Mouse (Mus musculus): ENCODE results near the gene Shd. TPM values are rescaled to one million over a fixed set of nuclear protein-coding genes. Genes with fewer than 3 reads are reported as not detected.
"Not testable (repeated sequence)": the region's sequence is repeated elsewhere in the genome, so short reads cannot be mapped to it uniquely, and the experiment has no call there.

Gene Shd
- under 1 TPM in 2 of 4 experiments, not detected in 2; 0.31 TPM for total RNA-seq (2022)

DNA sequence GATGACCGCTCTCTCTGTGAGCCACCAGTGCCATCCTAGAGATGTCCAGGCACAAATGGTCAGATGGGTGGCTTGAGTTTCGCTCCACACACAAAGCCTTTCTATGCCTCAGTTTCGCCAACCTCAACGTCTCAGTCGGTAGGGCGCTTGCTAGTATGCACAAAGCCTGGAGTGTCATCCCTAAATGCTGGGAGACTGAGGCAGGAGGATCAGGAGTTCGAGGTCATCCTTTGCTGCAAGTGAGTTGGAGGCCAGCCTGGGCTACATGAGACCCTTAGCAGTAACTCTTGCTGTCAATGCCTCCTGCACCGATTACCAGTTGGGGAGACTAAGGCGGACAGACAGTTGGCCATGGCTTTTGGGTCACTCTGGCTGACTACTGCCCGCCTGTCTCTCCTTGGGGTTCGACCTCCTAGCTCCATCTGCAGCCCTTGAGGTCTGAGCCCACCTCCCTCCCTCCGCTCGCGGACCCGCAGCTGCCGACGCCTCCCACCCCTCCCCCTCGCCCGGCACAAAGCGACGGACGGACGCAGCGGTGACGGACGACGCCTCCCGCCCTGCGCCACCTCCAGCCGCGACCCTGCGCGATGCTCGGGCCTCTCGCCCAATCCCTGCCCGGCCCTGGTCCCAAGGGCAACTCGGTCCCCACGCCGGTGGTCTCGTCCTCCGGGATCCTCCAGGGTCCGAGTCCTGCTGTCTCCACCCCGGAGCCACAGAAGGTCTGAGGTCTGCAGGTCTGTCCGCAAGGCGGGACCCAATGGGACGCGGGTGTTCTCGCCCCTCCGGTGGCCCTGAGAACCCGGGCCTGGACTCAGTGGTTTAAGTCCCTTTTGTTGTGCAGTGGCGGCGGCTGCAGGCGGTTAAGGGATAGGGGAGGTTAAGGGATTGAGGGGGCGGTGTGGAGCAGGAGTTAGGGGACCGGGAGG, at the start of gene Shd:
Gene Shd (plus strand): TSS at position 502 of the 926 bp plus-strand sequence.
- DNase-seq (ENCODE audit: low spot score in 2 of 2) = no peak

DNA sequence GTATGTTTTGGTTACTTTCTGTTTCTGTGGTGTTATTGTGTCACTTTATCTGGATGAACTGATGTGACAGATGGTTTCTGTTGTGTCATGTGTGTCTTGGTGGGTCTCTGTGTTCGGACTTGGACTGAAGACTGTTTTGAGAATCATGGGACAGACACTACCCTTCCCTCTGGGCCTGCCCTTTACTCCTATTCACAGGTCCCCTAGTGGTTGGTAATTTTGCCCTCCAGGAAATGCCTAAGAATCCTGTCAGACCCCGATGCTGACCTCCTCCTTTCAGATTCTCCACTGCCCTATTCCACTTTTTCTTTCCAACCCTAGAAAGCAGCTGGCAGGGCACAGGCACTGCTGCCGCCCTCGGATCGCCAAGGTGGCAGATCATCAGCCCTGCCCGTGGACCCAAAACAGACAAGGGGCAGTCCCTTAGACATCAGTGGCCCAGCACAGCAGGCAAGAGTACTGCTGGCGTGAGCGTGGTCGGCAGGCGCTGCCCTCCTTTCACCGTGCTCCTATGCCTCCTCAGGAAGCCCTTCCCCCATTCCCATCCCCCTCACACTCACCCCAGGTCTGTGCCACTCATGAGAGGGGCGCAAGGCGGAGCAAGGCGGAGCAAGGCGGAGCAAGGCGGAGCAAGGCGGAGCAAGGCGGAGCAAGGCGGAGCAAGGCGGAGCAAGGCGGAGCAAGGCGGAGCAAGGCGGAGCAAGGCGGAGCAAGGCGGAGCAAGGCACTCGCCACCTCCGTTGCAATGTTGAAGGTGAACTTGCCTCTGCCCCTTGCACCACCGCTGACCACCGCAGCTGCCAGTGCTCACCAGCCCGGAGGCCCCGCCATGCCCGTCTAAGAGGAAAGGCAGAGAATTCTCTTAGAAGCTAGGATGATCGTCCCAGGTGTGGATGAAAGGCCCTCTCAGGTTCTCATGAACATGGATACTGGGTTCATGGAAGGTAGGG, 38.4 kb upstream of the Shd start:
- DNase-seq (ENCODE audit: low spot score in 2 of 2) = no peak

GRCm38 (mm10) chr17:55932635-55933034, 37.6 kb upstream of the Shd start:
- no peak for DNase-seq (ENCODE audit: low spot score in 2 of 2)

DNA sequence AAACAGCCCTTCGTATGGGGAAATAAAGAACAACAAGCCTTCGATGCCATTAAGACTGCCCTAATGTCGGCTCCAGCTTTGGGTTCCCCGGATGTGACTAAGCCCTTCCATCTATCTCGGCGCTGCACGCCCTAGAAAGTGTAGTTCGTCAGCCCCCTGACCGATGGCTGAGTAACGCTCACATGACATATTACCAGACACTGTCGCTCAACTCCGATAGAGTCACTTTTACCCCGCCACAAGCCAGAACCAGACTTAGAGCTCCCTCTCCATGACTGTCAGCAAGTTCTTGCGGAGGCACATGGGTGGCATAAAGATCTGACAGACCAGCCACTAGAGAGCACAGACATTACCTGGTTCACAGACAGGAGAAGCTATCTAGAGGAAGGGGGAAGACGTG, 37.1 kb upstream of the Shd start:
- DNase-seq (ENCODE audit: low spot score in 2 of 2) = no peak

- DNase-seq (ENCODE audit: low spot score in 2 of 2) = not testable (repeated sequence)
These were observed 25.8 kb upstream of the Shd start for GRCm38 (mm10) chr17:55944387-55944865.

DNA sequence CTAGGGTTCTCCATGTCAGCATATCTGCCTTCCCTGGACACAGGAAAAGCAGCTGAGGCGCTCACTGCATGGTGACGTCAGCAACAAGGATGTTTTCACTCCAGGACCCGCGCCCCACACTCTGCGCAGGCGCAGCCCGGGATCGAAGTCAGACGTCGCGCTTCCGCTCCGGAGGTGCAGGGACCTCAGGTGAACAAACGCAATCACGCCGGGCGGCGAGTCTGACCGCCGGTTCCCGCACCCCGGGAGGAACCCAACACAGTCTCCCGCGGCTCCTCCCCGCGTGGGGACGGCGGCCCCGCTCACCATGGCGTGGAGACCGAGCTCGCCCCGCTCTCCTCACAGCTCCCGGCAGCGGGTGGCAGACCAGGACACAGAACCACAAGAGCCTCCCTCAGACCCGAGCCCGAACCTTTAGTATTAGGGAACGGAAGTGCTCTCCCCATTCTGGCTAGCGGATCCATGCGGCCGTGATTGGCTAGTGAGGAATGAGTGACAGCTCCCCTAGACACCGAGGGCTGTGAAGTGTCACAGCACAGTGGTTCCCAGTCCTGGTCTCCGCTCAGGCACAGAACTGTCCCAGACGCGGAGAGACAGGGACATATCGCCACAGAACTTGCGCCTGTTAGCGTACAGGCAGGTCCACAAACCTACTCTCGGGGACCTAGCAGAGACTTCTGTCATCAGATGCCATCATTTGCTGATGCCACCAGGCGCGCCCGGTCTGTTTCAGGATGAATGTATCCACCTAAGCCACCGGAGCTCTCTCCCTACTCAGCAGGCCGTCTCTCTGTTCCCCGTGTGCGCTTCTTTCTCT, 25.2 kb upstream of the Shd start:
- peak; percentile 87 to 91 for DNase-seq (ENCODE audit: low spot score in 2 of 2)

DNA sequence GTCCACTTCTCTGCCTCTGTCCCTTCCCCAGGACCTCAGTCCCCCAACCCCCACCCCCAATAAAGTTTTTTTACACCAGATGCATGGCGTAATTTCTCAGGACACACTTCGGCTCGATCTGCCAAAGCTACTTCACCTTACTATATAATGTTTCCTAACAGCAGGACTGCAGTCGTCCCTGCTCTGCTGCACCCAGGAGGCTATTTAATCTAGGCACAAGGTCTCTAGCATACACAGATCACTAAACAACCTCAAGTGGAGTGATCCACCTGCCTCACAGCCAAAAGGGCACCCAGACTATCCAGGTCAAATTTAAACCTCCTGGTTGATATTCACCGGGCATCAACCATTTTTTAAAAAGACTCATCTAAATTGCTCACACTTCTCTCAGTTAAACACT, 24.6 kb upstream of the Shd start:
- DNase-seq (ENCODE audit: low spot score in 2 of 2) = no peak

- DNase-seq (ENCODE audit: low spot score in 2 of 2) = no peak
These were observed 21.6 kb upstream of the Shd start for GRCm38 (mm10) chr17:55948647-55949046.

DNA sequence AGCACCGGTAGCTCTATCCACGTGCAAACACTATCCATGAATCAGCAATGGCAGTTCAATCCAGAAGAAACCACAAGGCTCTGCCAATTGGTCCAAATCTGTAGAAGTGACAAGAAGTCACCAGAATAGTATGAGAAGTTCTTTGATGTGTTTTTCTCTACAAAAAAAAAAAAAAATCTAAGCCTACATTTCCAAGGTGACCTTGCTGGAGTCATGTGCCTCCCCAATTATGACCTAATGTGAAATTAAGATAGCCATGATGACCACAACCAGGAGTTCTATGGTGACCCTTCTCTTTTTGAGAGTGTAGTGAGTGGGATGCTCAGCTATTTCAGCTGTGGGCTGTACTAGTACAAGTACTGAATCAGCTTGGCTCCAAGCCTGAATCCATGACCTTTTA, 20.9 kb upstream of the Shd start, which contains the start of gene Zfp119b:
Gene Zfp119b (minus strand): TSS at position 101 of the 400 bp plus-strand sequence.
- no peak for DNase-seq (ENCODE audit: low spot score in 2 of 2)

DNA sequence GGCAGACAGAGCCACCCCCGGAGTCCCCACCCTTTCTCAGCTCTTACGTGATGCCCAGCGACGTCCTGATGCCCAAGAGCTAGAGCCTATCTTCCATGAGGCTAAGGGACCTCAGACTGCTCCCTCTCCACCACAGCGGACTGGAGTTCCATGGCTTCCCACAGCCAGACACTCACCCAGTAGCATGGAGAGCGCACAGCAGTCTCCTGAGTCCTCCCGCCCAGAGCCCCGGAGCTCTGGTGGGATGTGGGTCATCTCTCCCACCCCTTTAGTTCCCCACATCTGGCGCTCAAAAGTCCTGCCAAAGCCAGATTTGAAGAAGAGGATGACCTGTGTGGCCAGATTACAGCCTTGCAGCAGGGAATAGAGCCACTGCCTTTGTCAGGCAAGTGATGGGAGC, 19.7 kb upstream of the Shd start:
- no peak for DNase-seq (ENCODE audit: low spot score in 2 of 2)

DNA sequence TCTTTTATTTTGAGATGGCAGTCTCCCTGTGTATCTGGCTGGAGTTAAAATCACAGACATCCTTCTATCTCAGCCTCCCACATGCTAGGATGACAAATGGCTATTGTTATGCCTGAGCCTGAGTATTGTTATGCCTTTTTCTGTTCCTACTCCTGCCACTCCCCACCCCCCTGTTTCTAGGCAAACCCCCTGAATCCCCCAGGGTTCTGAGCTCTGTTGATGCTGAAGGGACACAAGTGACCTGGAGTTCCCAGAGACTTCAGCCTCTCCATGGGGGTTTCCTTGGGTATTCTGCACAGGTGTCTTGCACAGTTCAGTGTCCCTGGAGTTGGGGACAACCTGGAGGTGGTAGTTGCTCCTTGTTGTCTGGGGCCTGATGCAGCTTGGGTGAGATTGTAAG, 18.2 kb upstream of the Shd start:
- no peak for DNase-seq (ENCODE audit: low spot score in 2 of 2)

GRCm38 (mm10) chr17:55952447-55953027, 17.7 kb upstream of the Shd start, which contains the start of gene Ebi3:
Ebi3 (plus strand) TSS chr17:55952640.
- DNase-seq (ENCODE audit: low spot score in 2 of 2) = no peak

GRCm38 (mm10) chr17:55953751-55954150, 16.5 kb upstream of the Shd start:
- DNase-seq (ENCODE audit: low spot score in 2 of 2) = no peak

GRCm38 (mm10) chr17:55954229-55954628, 16.0 kb upstream of the Shd start:
- DNase-seq (ENCODE audit: low spot score in 2 of 2) = no peak

- DNase-seq (ENCODE audit: low spot score in 2 of 2) = no peak
These were observed 14.1 kb upstream of the Shd start for GRCm38 (mm10) chr17:55956129-55956528.

DNA sequence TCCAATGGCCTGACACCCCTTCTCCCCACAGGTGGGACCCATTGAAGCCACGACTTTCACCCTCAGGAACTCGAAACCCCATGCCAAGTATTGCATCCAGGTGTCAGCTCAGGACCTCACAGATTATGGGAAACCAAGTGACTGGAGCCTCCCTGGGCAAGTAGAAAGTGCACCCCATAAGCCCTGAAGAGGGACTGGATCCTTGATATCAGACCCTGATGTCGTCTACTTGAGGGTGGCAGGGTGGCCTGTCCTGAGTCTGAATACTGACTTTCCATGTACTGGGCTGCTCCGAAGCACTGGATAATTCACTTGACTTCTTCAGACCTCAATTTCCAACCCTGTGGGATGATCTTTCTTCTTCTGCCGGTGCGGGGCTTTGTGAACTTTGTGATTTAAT, 13.7 kb upstream of the Shd start:
- DNase-seq (ENCODE audit: low spot score in 2 of 2) = no peak

DNA sequence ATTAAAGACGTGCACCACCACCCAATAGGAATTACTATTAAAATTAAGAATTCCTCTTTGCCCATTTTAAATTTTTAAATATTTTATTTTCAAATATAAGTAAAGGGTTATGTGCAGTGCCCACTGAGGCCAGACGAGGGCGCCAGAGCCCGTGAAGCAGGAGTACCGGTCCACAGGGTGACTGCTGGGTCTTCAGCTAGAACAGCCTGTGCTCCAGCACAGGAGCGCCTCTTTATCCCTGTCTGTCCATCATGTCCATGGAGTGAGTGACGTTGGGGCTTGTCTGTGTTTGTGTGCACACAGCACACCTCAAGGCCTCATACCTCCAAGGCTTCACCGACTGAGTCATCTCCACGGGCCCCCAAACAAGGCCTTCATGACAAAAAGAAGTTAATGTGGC, 13.1 kb upstream of the Shd start:
- DNase-seq (ENCODE audit: low spot score in 2 of 2) = peak in 1 of 2 experiments; percentile 57

- DNase-seq (ENCODE audit: low spot score in 2 of 2) = no peak
These were observed 12.3 kb upstream of the Shd start for GRCm38 (mm10) chr17:55957726-55958583.

DNA sequence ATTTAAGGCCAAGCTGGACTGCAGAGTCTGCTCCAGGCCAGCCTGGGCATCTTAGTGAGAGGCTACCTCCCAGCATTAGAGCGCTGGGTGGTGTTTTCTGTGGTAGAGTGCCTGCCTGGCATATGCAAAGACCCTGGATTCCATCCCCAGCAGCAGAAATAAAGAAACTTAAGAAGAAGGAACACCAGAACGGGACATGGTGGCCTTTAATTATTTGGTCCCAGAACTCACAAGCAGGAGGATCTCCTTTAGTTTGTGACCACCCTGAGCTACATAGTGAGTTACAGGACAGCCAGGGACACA, 11.7 kb upstream of the Shd start:
- DNase-seq (ENCODE audit: low spot score in 2 of 2) = no peak
